Comparison of ENCODE assay signal across 8 mouse cellular contexts in the genomic region with DNA sequence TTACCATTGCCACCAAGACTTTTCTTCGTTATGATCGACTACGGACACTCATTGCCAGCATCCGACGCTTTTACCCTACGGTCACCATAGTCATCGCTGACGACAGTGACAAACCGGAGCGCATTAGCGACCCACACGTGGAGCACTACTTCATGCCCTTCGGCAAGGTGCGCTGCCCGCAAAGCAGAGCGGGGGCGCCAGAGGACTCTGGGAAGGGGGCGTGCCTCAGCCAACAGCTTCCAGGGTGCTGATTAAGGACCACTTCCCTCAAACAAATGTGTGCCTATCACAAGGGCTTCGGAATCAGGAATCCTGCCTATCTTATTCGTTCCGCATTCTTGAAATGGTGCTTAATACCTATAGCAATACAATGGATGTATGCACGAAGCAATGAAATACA. TPM values are rescaled to one million over a fixed set of nuclear protein-coding genes. Genes with fewer than 3 reads are reported as not detected.
DNase-seq lines count a peak whose midpoint lies in the region; ATAC-seq lines count a peak whose summit lies in the region.

No protein-coding gene starts in this region.

- H3K4me1 ChIP-seq in heart, embryonic 11.5 days (ENCODE audit: control insufficient read depth, insufficient read depth, low read length), result peaks cover 24% of the 10 kb centered on the region
- H3K4me1 ChIP-seq in hindbrain, embryonic 12.5 days, result peaks cover 16% of the 10 kb centered on the region

- peak overlapping the region; percentile 39 for H3K4me3 ChIP-seq in heart, embryonic 11.5 days (ENCODE audit: low read depth, low read length)
- H3K4me3 ChIP-seq in hindbrain, embryonic 12.5 days, result peak overlapping the region; percentile 23; the same call in 1 of the 2 replicates

- no peak overlapping the region for H3K9ac ChIP-seq in heart, embryonic 11.5 days (ENCODE audit: low read depth, low read length)
- H3K9ac ChIP-seq in hindbrain, embryonic 12.5 days, result no peak overlapping the region

- no peaks in the 10 kb centered on the region for H3K36me3 ChIP-seq in heart, embryonic 11.5 days (ENCODE audit: control insufficient read depth, insufficient read depth, low read length)
- 0 out of 2 replicates have a peak, but pooled peaks cover 6% of the 10 kb centered on the region for H3K36me3 ChIP-seq in hindbrain, embryonic 12.5 days

- 2% methylated on average over 22 of the region's 22 CpGs for WGBS in heart, embryonic 11.5 days (ENCODE audit: insufficient replicate concordance)
- WGBS in hindbrain, embryonic 12.5 days, result 2% methylated on average over 22 of the region's 22 CpGs

- H3K4me2 ChIP-seq in heart, embryonic 11.5 days, result peak overlapping the region; percentile 71
- peak overlapping the region; percentile 43 for H3K4me2 ChIP-seq in hindbrain, embryonic 12.5 days (replicated peaks)

- no peak overlapping the region for H3K27ac ChIP-seq in heart, embryonic 11.5 days (ENCODE audit: low read depth, low read length)
- H3K27ac ChIP-seq in hindbrain, embryonic 12.5 days, result no peak overlapping the region

- no peak for DNase-seq in heart, postnatal 4 days
- peak; percentile 63 for DNase-seq in thymus, postnatal 4 days
- no peak for DNase-seq in thymus, postnatal 0 days (ENCODE audit: low spot score)
- DNase-seq in lung, postnatal 36 days, result peak; percentile 47
- no peak for DNase-seq in urinary bladder, postnatal 36 days (ENCODE audit: low spot score in 2 of 2)

- H3K27me3 ChIP-seq in heart, embryonic 11.5 days (ENCODE audit: control insufficient read depth, insufficient read depth, low read length), result peaks cover 75% of the 10 kb centered on the region
- peaks cover 91% of the 10 kb centered on the region for H3K27me3 ChIP-seq in hindbrain, embryonic 12.5 days

- no peaks in the 10 kb centered on the region for H3K9me3 ChIP-seq in heart, embryonic 11.5 days (replicated peaks; ENCODE audit: control insufficient read depth, low read length)
- no peaks in the 10 kb centered on the region for H3K9me3 ChIP-seq in hindbrain, embryonic 12.5 days (replicated peaks)

- ATAC-seq in heart, embryonic 11.5 days (replicated peaks; ENCODE audit: insufficient number of reproducible peaks, low FRiP score, low TSS enrichment), result no peak
- no peak for ATAC-seq in hindbrain, embryonic 12.5 days (ENCODE audit: low FRiP score)
- ATAC-seq in erythroblast, adult 5-6 weeks (replicated peaks; ENCODE audit: low FRiP score, poor library complexity, severe bottlenecking), result no peak

RNA-seq across cellular contexts. Expression of gene B4galnt1, which starts 5.0 kb away (rescaled TPM):
- polyA plus RNA-seq in heart, embryonic 11.5 days (2014; fragmentation: Nextera tagmentation; extraction: Ambion mirVana), result 1.6 and 1.8 TPM in 2 replicates
- total RNA-seq in heart, postnatal 4 days (2021), result 1 to 10 TPM; 2.2 to 2.7 TPM
- polyA plus RNA-seq in thymus, postnatal 0 days (2015; fragmentation: Nextera tagmentation; extraction: Ambion mirVana), result 39.2 and 48.6 TPM in 2 replicates
- 21.6 and 25.8 TPM in 2 replicates for polyA plus RNA-seq in hindbrain, embryonic 12.5 days (2016; fragmentation: Nextera tagmentation; extraction: Ambion mirVana)
- 33.0 and 34.3 TPM in 2 replicates for total RNA-seq in erythroblast, adult 5-6 weeks (2015; ENCODE audit: low replicate concordance)
- 8.1 and 17.6 TPM in 2 replicates for total RNA-seq in erythroblast, adult 5-6 weeks (2017; ENCODE audit: low replicate concordance)

RNA-seq across cellular contexts. Expression of gene Slc26a10, which starts 10.4 kb away (rescaled TPM):
- 8.4 and 11.8 TPM in 2 replicates for polyA plus RNA-seq in heart, embryonic 11.5 days (2014; fragmentation: Nextera tagmentation; extraction: Ambion mirVana)
- 10 to 100 TPM; 25.7 to 31.8 TPM for total RNA-seq in heart, postnatal 4 days (2021)
- 1.6 and 2.6 TPM in 2 replicates for polyA plus RNA-seq in thymus, postnatal 0 days (2015; fragmentation: Nextera tagmentation; extraction: Ambion mirVana)
- polyA plus RNA-seq in hindbrain, embryonic 12.5 days (2016; fragmentation: Nextera tagmentation; extraction: Ambion mirVana), result 1.2 and 2.2 TPM in 2 replicates
- not detected in 2 replicates for total RNA-seq in erythroblast, adult 5-6 weeks (2015; ENCODE audit: low replicate concordance)
- 0.28 TPM in 1 of 2 replicates, not detected in the other for total RNA-seq in erythroblast, adult 5-6 weeks (2017; ENCODE audit: low replicate concordance)

RNA-seq across cellular contexts. Expression of gene Arhgef25, which starts 19.9 kb away (rescaled TPM):
- polyA plus RNA-seq in heart, embryonic 11.5 days (2014; fragmentation: Nextera tagmentation; extraction: Ambion mirVana), result 17.9 and 18.0 TPM in 2 replicates
- 10 to 100 TPM; 19.9 to 21.0 TPM for total RNA-seq in heart, postnatal 4 days (2021)
- polyA plus RNA-seq in thymus, postnatal 0 days (2015; fragmentation: Nextera tagmentation; extraction: Ambion mirVana), result 3.7 and 4.5 TPM in 2 replicates
- 52.2 and 61.4 TPM in 2 replicates for polyA plus RNA-seq in hindbrain, embryonic 12.5 days (2016; fragmentation: Nextera tagmentation; extraction: Ambion mirVana)
- 0.84 and 1.7 TPM in 2 replicates for total RNA-seq in erythroblast, adult 5-6 weeks (2015; ENCODE audit: low replicate concordance)
- 2.2 and 2.7 TPM in 2 replicates for total RNA-seq in erythroblast, adult 5-6 weeks (2017; ENCODE audit: low replicate concordance)

RNA-seq across cellular contexts. Expression of gene Dtx3, which starts 25.5 kb away (rescaled TPM):
- polyA plus RNA-seq in heart, embryonic 11.5 days (2014; fragmentation: Nextera tagmentation; extraction: Ambion mirVana), result 82.3 and 83.0 TPM in 2 replicates
- 10 to 100 TPM; 50.0 to 53.8 TPM for total RNA-seq in heart, postnatal 4 days (2021)
- 42.7 and 47.3 TPM in 2 replicates for polyA plus RNA-seq in thymus, postnatal 0 days (2015; fragmentation: Nextera tagmentation; extraction: Ambion mirVana)
- polyA plus RNA-seq in hindbrain, embryonic 12.5 days (2016; fragmentation: Nextera tagmentation; extraction: Ambion mirVana), result 199 and 203 TPM in 2 replicates
- total RNA-seq in erythroblast, adult 5-6 weeks (2015; ENCODE audit: low replicate concordance), result 10.4 and 18.0 TPM in 2 replicates
- total RNA-seq in erythroblast, adult 5-6 weeks (2017; ENCODE audit: low replicate concordance), result 8.4 and 9.4 TPM in 2 replicates

RNA-seq across cellular contexts. Expression of gene Pip4k2c, which starts 41.4 kb away (rescaled TPM):
- 20.8 and 21.5 TPM in 2 replicates for polyA plus RNA-seq in heart, embryonic 11.5 days (2014; fragmentation: Nextera tagmentation; extraction: Ambion mirVana)
- 10 to 100 TPM; 25.7 to 26.6 TPM for total RNA-seq in heart, postnatal 4 days (2021)
- 24.1 and 24.4 TPM in 2 replicates for polyA plus RNA-seq in thymus, postnatal 0 days (2015; fragmentation: Nextera tagmentation; extraction: Ambion mirVana)
- 23.2 and 24.9 TPM in 2 replicates for polyA plus RNA-seq in hindbrain, embryonic 12.5 days (2016; fragmentation: Nextera tagmentation; extraction: Ambion mirVana)
- 11.3 and 13.3 TPM in 2 replicates for total RNA-seq in erythroblast, adult 5-6 weeks (2015; ENCODE audit: low replicate concordance)
- 19.6 and 25.6 TPM in 2 replicates for total RNA-seq in erythroblast, adult 5-6 weeks (2017; ENCODE audit: low replicate concordance)

Comparison
In these comparisons a context has a peak if more than half of its experiments do, and no peak if none do; other contexts are left out.
1. DNase-seq: peak in thymus, postnatal 4 days (single experiment) and lung, postnatal 36 days (single experiment); none in heart, postnatal 4 days (single experiment), thymus, postnatal 0 days (single experiment) and urinary bladder, postnatal 36 days (0 of 2).